Mouse (Mus musculus) liver, embryonic 12.5 days (tissue): Measurements from ENCODE around the gene Zfp352. TPM values are rescaled to one million over a fixed set of nuclear protein-coding genes. Genes with fewer than 3 reads are reported as not detected.
"Not testable (repeated sequence)": the region's sequence is repeated elsewhere in the genome, so short reads cannot be mapped to it uniquely, and the experiment has no call there.

Experiments
- ATAC-seq: fragments of 200-750 bp; cut with Nextera tagmentation; 2 replicates; pipeline ENCODE4 v1.8.0; 2017; ENCODE audit warnings: moderate number of reproducible peaks, mild to moderate bottlenecking, moderate library complexity
- H3K27ac ChIP-seq: fragments of 300-500 bp; sonication (generic); 2 replicates; pipeline ENCODE4 v1.5.1; 2016; ENCODE audit warnings: mild to moderate bottlenecking
- H3K27me3 ChIP-seq: fragments of 300-500 bp; sonication (generic); replicated peaks from 2 replicates; pipeline ENCODE4 v1.6.1; 2016; ENCODE audit warnings: mild to moderate bottlenecking, moderate library complexity
- H3K36me3 ChIP-seq: fragments of 300-500 bp; sonication (generic); 2 replicates; pipeline ENCODE4 v1.6.1; 2016; ENCODE audit warnings: mild to moderate bottlenecking, moderate library complexity
- H3K4me1 ChIP-seq: fragments of 300-500 bp; sonication (generic); 2 replicates; pipeline ENCODE4 v1.6.1; 2016
- H3K4me2 ChIP-seq: fragments of 300-500 bp; sonication (generic); 2 replicates; pipeline ENCODE4 v1.6.1; 2016; ENCODE audit warnings: mild to moderate bottlenecking, moderate library complexity
- H3K4me3 ChIP-seq: fragments of 300-500 bp; sonication (generic); 2 replicates; pipeline ENCODE4 v1.5.1; 2016; ENCODE audit warnings: mild to moderate bottlenecking, moderate library complexity
- H3K9ac ChIP-seq: fragments of 300-500 bp; sonication (generic); 2 replicates; pipeline ENCODE4 v1.6.1; 2016; ENCODE audit warnings: mild to moderate bottlenecking, moderate library complexity
- H3K9me3 ChIP-seq: fragments of 300-500 bp; sonication (generic); replicated peaks from 2 replicates; pipeline ENCODE4 v1.6.1; 2016; ENCODE audit warnings: mild to moderate bottlenecking, moderate library complexity
- WGBS: fragments of 180-500 bp; shearing (Covaris S2); methylation state at CpG from one replicate; pipeline ENCODE4 v1.1.7; 2016; ENCODE audit not compliant: insufficient replicate concordance; 5-methylcytosine and 5-hydroxymethylcytosine counted together
- polyA plus RNA-seq: library from polyadenylated mRNA; unstranded; fragments of >200 nt; fragmentation: Nextera tagmentation; extraction: Ambion mirVana; gene quantifications from 2 replicates; pipeline ENCODE4 v1.2.1, GENCODE M21; 2016

Zfp352 gene
- polyA plus RNA-seq: not detected in 2 replicates

GRCm38 (mm10) chr4:90218520-90218919 is at the start of gene Zfp352:
Gene Zfp352 (plus strand): TSS chr4:90218820.
- no peak for ATAC-seq
- Histone ChIP-seq H3K4me1 (no peaks in the 10 kb centered on the region), H3K27me3 (no peaks in the 10 kb centered on the region), H3K36me3 (no peaks in the 10 kb centered on the region), H3K9me3 (no peaks in the 10 kb centered on the region), H3K27ac (no peak within 1 kb of the TSS), H3K4me2 (no peak within 1 kb of the TSS), H3K4me3 (no peak within 1 kb of the TSS), H3K9ac (no peak within 1 kb of the TSS)
- 75% methylated on average over 2 of the region's 2 CpGs for WGBS

DNA sequence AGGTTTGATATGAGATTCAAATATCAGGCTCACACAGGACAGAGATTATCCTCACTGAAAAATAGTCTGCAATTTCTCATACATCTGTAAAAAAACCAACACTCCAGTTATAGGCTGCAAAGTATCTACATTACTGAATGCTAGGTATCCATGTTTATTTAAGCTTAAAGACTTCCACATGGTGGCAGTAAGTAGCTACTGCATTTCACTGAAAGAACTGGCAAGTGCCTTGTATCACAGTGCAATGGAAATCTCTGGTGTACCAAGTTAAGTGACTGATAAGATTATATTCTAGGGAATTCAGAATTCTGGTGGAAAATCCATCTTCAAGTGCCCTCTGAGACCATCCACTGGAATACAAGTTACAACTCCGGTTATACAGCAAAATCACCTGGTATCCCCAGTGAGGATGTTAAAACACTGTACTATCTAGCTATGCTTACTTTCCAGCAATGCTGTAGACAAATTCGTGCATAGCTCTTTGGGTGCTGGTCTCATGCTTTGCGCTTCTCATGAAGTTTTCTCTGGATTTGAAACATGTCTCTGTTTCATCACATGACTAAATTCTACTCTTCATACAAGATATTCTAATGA is 47.6 kb upstream of the Zfp352 start:
- no peaks in the 10 kb centered on the region for H3K36me3 ChIP-seq
- ATAC-seq: no peak
- no peak overlapping the region for H3K4me2 ChIP-seq
- H3K27me3 ChIP-seq: no peaks in the 10 kb centered on the region
- no peaks in the 10 kb centered on the region for H3K9me3 ChIP-seq
- no peak overlapping the region for H3K27ac ChIP-seq
- WGBS: 63% methylated on average over 3 of the region's 3 CpGs
- no peaks in the 10 kb centered on the region for H3K4me1 ChIP-seq
- H3K9ac ChIP-seq: no peak overlapping the region
- no peak overlapping the region for H3K4me3 ChIP-seq

DNA sequence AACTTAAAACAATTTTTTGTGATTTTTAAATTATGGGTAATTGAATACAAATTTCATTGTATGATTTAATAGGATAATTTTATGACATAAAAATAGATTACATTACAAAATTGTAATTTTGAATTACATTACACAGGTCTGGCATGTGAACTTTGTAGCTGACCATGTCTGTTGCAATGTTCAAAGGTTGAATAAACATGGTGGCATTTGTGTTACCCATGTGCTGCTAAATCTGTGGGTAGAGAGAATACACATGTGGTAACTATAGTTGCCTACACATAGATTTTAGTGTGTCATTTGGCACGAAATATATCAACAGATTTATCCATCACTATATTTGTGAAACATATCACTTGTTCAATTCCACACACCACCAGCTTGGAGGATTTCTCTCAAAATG is 44.6 kb upstream of the Zfp352 start:
- Histone ChIP-seq H3K4me2 (no peak overlapping the region), H3K4me3 (no peak overlapping the region), H3K27me3 (no peaks in the 10 kb centered on the region), H3K4me1 (no peaks in the 10 kb centered on the region), H3K36me3 (no peaks in the 10 kb centered on the region), H3K9me3 (0 out of 2 replicates have a peak, but pooled peaks cover 3% of the 10 kb centered on the region), H3K27ac (no peak overlapping the region), H3K9ac (no peak overlapping the region)
- ATAC-seq: no peak
- 38% methylated on average over 1 of the region's 1 CpGs for WGBS

DNA sequence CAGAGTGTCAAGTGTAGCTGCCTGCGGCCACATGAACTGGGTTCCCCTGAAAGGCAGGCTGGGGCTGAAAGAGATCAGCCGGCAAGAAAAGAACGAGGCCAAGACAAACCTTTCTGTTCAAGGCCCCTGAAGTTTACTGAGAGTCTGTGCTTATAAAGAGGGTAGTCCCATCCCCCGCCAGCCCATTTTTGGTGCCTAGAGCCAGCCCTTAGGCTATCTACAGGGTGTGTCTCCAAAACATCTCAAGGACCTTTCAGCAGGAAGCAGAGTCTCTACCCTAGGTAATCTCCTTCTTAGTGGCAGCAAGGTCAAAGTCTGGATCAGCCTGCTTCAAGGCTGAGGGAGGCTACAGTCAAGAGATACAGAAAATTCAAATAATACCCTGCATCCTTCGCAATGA is 15.2 kb upstream of the Zfp352 start:
- H3K4me3 ChIP-seq: no peak overlapping the region
- no peak overlapping the region for H3K27ac ChIP-seq
- no peak overlapping the region for H3K9ac ChIP-seq
- no peaks in the 10 kb centered on the region for H3K4me1 ChIP-seq
- H3K9me3 ChIP-seq: no peaks in the 10 kb centered on the region
- WGBS: 79% methylated on average over 5 of the region's 5 CpGs
- no peak for ATAC-seq
- no peak overlapping the region for H3K4me2 ChIP-seq
- H3K27me3 ChIP-seq: no peaks in the 10 kb centered on the region
- H3K36me3 ChIP-seq: no peaks in the 10 kb centered on the region

DNA sequence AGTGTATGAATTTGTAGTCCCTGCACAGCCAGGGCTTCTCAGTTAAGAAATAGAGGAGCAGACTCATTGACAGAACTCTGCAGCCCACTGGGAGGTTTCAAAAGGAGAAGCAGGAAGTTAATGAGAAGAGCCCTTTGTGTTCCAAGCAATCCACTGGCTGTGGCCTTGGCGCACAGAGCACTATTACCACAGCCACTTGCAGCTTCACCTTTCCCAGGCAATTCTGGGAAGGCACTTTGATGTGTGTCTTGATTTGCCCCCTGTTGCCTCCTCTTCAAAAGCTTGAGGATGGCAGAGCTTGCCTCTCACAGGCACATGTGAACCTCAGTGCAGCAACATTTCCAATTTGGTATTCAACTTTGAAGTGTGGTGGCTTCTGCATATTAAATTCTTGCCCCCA is 7.1 kb upstream of the Zfp352 start:
- Histone ChIP-seq H3K4me3 (no peak overlapping the region), H3K27me3 (no peaks in the 10 kb centered on the region), H3K27ac (no peak overlapping the region), H3K36me3 (no peaks in the 10 kb centered on the region), H3K4me2 (no peak overlapping the region), H3K9ac (no peak overlapping the region), H3K4me1 (no peaks in the 10 kb centered on the region), H3K9me3 (no peaks in the 10 kb centered on the region)
- no peak for ATAC-seq
- 53% methylated on average over 1 of the region's 1 CpGs for WGBS

GRCm38 (mm10) chr4:90212076-90212475 is 6.5 kb upstream of the Zfp352 start:
- Histone ChIP-seq H3K36me3 (no peaks in the 10 kb centered on the region), H3K27ac (no peak overlapping the region), H3K4me2 (no peak overlapping the region), H3K4me1 (no peaks in the 10 kb centered on the region), H3K9me3 (no peaks in the 10 kb centered on the region), H3K4me3 (no peak overlapping the region), H3K9ac (no peak overlapping the region), H3K27me3 (no peaks in the 10 kb centered on the region)
- no peak for ATAC-seq
- 60% methylated on average over 3 of the region's 3 CpGs for WGBS

DNA sequence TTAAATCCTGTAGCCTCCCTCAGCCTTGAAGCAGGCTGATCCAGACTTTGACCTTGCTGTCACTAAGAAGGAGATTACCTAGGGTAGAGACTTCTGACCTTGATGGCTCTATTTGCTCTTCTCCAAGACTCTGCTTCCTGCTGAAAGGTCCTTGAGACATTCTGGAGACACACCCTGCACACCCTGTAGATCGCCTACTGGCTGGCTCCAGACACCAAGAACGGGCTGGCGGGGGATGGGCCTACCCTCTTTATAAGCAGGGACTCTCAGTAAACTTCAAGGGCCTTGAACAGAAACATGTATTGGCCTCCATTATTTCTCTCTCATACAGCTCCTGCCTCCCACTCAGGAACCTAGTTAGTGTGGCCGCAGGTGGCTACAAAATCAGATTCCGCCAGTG is 17.0 kb downstream of the Zfp352 start:
- H3K36me3 ChIP-seq, H3K27me3 ChIP-seq: not testable (repeated sequence)
- WGBS: 78% methylated on average over 5 of the region's 5 CpGs

GRCm38 (mm10) chr4:90269781-90270180 is 51.2 kb downstream of the Zfp352 start:
- Histone ChIP-seq H3K4me3 (no peak overlapping the region), H3K4me2 (no peak overlapping the region), H3K36me3 (no peaks in the 10 kb centered on the region), H3K9me3 (peaks cover 10% of the 10 kb centered on the region), H3K27me3 (no peaks in the 10 kb centered on the region), H3K4me1 (no peaks in the 10 kb centered on the region), H3K27ac (no peak overlapping the region), H3K9ac (no peak overlapping the region)
- no peak for ATAC-seq

More for the DNA sequence above, 17.0 kb downstream of the Zfp352 start:
- not testable (repeated sequence) for H3K4me3 ChIP-seq, ATAC-seq, H3K9ac ChIP-seq, H3K4me2 ChIP-seq, H3K9me3 ChIP-seq, H3K27ac ChIP-seq, H3K4me1 ChIP-seq
